Mouse (Mus musculus): ENCODE results near the gene S100pbp. TPM values are rescaled to one million over a fixed set of nuclear protein-coding genes. Genes with fewer than 3 reads are reported as not detected.

The S100pbp gene
- polyA plus RNA-seq, 1 experiment from 2014 or later, result 10.8 TPM

- Histone ChIP-seq H3K4me1 (replicated peaks) (peaks cover 46% of the 10 kb centered on the region), H3K9me3 (replicated peaks) (no peaks in the 10 kb centered on the region), H3K36me3 (no peaks in the 10 kb centered on the region; the same call in 1 of the 2 replicates), H3K9ac (peak within 1 kb of the TSS; percentile 63), H3K4me3 (peak within 1 kb of the TSS; percentile 57), H3K4me2 (peak within 1 kb of the TSS; percentile 82), H3K27me3 (peaks cover 36% of the 10 kb centered on the region), H3K27ac (peak within 1 kb of the TSS; percentile 35; the same call in 1 of the 2 replicates)
- ATAC-seq (replicated peaks; ENCODE audit: insufficient number of reproducible peaks, insufficient read depth, low FRiP score, low read depth), result peak; percentile 31
- WGBS, result 1% methylated on average over 25 of the region's 80 CpGs
Measured at GRCm38 (mm10) chr4:129136579-129137391, 52.7 kb downstream of the S100pbp start, which contains the start of gene Fndc5. TSS of gene Fndc5 (plus strand) at chr4:129136999.

GRCm38 (mm10) chr4:129136189-129136578 is 53.3 kb downstream of the S100pbp start:
- no peak overlapping the region for H3K27ac ChIP-seq
- H3K9ac ChIP-seq, result peak overlapping the region; percentile 63
- peaks cover 36% of the 10 kb centered on the region for H3K27me3 ChIP-seq
- ATAC-seq (replicated peaks; ENCODE audit: insufficient number of reproducible peaks, insufficient read depth, low FRiP score, low read depth), result no peak
- no peaks in the 10 kb centered on the region for H3K9me3 ChIP-seq (replicated peaks)
- peaks cover 40% of the 10 kb centered on the region for H3K4me1 ChIP-seq (replicated peaks)
- H3K4me2 ChIP-seq, result peak overlapping the region; percentile 82
- H3K4me3 ChIP-seq, result peak overlapping the region; percentile 57
- 26% methylated on average over 9 of the region's 9 CpGs for WGBS
- H3K36me3 ChIP-seq, result no peaks in the 10 kb centered on the region; the same call in 1 of the 2 replicates

GRCm38 (mm10) chr4:129135637-129136036 is 53.9 kb downstream of the S100pbp start:
- peaks cover 39% of the 10 kb centered on the region for H3K27me3 ChIP-seq
- 53% methylated on average over 2 of the region's 2 CpGs for WGBS
- H3K36me3 ChIP-seq, result no peaks in the 10 kb centered on the region; the same call in 1 of the 2 replicates

GRCm38 (mm10) chr4:129134799-129135585 is 54.5 kb downstream of the S100pbp start:
- WGBS, result 10% methylated on average over 15 of the region's 15 CpGs
- H3K4me3 ChIP-seq, result peak overlapping the region; percentile 15; the same call in 1 of the 2 replicates
- ATAC-seq (replicated peaks; ENCODE audit: insufficient number of reproducible peaks, insufficient read depth, low FRiP score, low read depth), result no peak

More at GRCm38 (mm10) chr4:129135637-129136036, 53.9 kb downstream of the S100pbp start:
- ATAC-seq (replicated peaks; ENCODE audit: insufficient number of reproducible peaks, insufficient read depth, low FRiP score, low read depth), result no peak
- Histone ChIP-seq H3K4me1 (replicated peaks) (peaks cover 40% of the 10 kb centered on the region), H3K9me3 (replicated peaks) (no peaks in the 10 kb centered on the region), H3K9ac (no peak overlapping the region), H3K27ac (no peak overlapping the region), H3K4me2 (no peak overlapping the region), H3K4me3 (no peak overlapping the region)

GRCm38 (mm10) chr4:129130755-129131303 is 58.7 kb downstream of the S100pbp start:
- H3K4me2 ChIP-seq, result peak overlapping the region; percentile 50
- 4% methylated on average over 17 of the region's 17 CpGs for WGBS
- H3K27ac ChIP-seq, result no peak overlapping the region
- H3K27me3 ChIP-seq, result peaks cover 30% of the 10 kb centered on the region
- H3K9ac ChIP-seq, result no peak overlapping the region
- no peaks in the 10 kb centered on the region for H3K9me3 ChIP-seq (replicated peaks)
- peak overlapping the region; percentile 19 for H3K4me3 ChIP-seq
- ATAC-seq (replicated peaks; ENCODE audit: insufficient number of reproducible peaks, insufficient read depth, low FRiP score, low read depth), result 0 out of 2 replicates have a peak, but pooled peaks have one; percentile 14
- peaks cover 30% of the 10 kb centered on the region for H3K4me1 ChIP-seq (replicated peaks)
- H3K36me3 ChIP-seq, result no peaks in the 10 kb centered on the region

More at GRCm38 (mm10) chr4:129134799-129135585, 54.5 kb downstream of the S100pbp start:
- H3K4me2 ChIP-seq, result peak overlapping the region; percentile 51
- peak overlapping the region; percentile 9; the same call in 1 of the 2 replicates for H3K9ac ChIP-seq
- no peaks in the 10 kb centered on the region for H3K9me3 ChIP-seq (replicated peaks)
- H3K27ac ChIP-seq, result no peak overlapping the region
- H3K27me3 ChIP-seq, result peaks cover 44% of the 10 kb centered on the region
- H3K4me1 ChIP-seq (replicated peaks), result peaks cover 44% of the 10 kb centered on the region
- no peaks in the 10 kb centered on the region for H3K36me3 ChIP-seq

- ATAC-seq (replicated peaks; ENCODE audit: insufficient number of reproducible peaks, insufficient read depth, low FRiP score, low read depth), result 0 out of 2 replicates have a peak, but pooled peaks have one; percentile 20
- H3K27me3 ChIP-seq, result peaks cover 30% of the 10 kb centered on the region
- peak overlapping the region; percentile 19; the same call in 1 of the 2 replicates for H3K4me3 ChIP-seq
Measured at GRCm38 (mm10) chr4:129130149-129130548, 59.4 kb downstream of the S100pbp start.

GRCm38 (mm10) chr4:129129387-129129786 is 60.1 kb downstream of the S100pbp start:
- no peaks in the 10 kb centered on the region for H3K9me3 ChIP-seq (replicated peaks)
- ATAC-seq (replicated peaks; ENCODE audit: insufficient number of reproducible peaks, insufficient read depth, low FRiP score, low read depth), result no peak
- H3K9ac ChIP-seq, result no peak overlapping the region
- no peak overlapping the region for H3K4me3 ChIP-seq
- 40% methylated on average over 9 of the region's 9 CpGs for WGBS
- peaks cover 35% of the 10 kb centered on the region for H3K27me3 ChIP-seq
- no peak overlapping the region for H3K4me2 ChIP-seq
- peaks cover 35% of the 10 kb centered on the region for H3K4me1 ChIP-seq (replicated peaks)
- no peak overlapping the region for H3K27ac ChIP-seq
- H3K36me3 ChIP-seq, result no peaks in the 10 kb centered on the region

More at GRCm38 (mm10) chr4:129130149-129130548, 59.4 kb downstream of the S100pbp start:
- Histone ChIP-seq H3K27ac (no peak overlapping the region), H3K4me2 (peak overlapping the region; percentile 50), H3K9me3 (replicated peaks) (no peaks in the 10 kb centered on the region), H3K36me3 (no peaks in the 10 kb centered on the region), H3K9ac (no peak overlapping the region), H3K4me1 (replicated peaks) (peaks cover 35% of the 10 kb centered on the region)
- WGBS, result 2% methylated on average over 8 of the region's 8 CpGs

- Histone ChIP-seq H3K4me2 (no peak overlapping the region), H3K9me3 (replicated peaks) (no peaks in the 10 kb centered on the region), H3K4me1 (replicated peaks) (peaks cover 35% of the 10 kb centered on the region), H3K27me3 (peaks cover 41% of the 10 kb centered on the region), H3K4me3 (no peak overlapping the region), H3K27ac (no peak overlapping the region), H3K36me3 (no peaks in the 10 kb centered on the region), H3K9ac (no peak overlapping the region)
- WGBS, result 44% methylated on average over 13 of the region's 13 CpGs
- ATAC-seq (replicated peaks; ENCODE audit: insufficient number of reproducible peaks, insufficient read depth, low FRiP score, low read depth), result no peak
Measured at GRCm38 (mm10) chr4:129128582-129129338, 60.8 kb downstream of the S100pbp start.

- peak overlapping the region; percentile 49 for H3K4me2 ChIP-seq
- no peaks in the 10 kb centered on the region for H3K9me3 ChIP-seq (replicated peaks)
- no peak overlapping the region for H3K27ac ChIP-seq
- ATAC-seq (replicated peaks; ENCODE audit: insufficient number of reproducible peaks, insufficient read depth, low FRiP score, low read depth), result no peak
- WGBS, result 10% methylated on average over 19 of the region's 19 CpGs
- peaks cover 42% of the 10 kb centered on the region for H3K4me1 ChIP-seq (replicated peaks)
- no peaks in the 10 kb centered on the region for H3K36me3 ChIP-seq
- H3K27me3 ChIP-seq, result peaks cover 64% of the 10 kb centered on the region
- H3K9ac ChIP-seq, result no peak overlapping the region
- H3K4me3 ChIP-seq, result peak overlapping the region; percentile 23
Measured at GRCm38 (mm10) chr4:129125736-129126451, 63.6 kb downstream of the S100pbp start.

- WGBS, result 3% methylated on average over 13 of the region's 13 CpGs
- H3K4me3 ChIP-seq, result no peak overlapping the region
- ATAC-seq (replicated peaks; ENCODE audit: insufficient number of reproducible peaks, insufficient read depth, low FRiP score, low read depth), result no peak
Measured at GRCm38 (mm10) chr4:129124652-129125146, 64.8 kb downstream of the S100pbp start.

More at GRCm38 (mm10) chr4:129124652-129125146, 64.8 kb downstream of the S100pbp start:
- Histone ChIP-seq H3K27me3 (peaks cover 68% of the 10 kb centered on the region), H3K9me3 (replicated peaks) (no peaks in the 10 kb centered on the region), H3K9ac (no peak overlapping the region), H3K36me3 (no peaks in the 10 kb centered on the region), H3K4me2 (peak overlapping the region; percentile 49), H3K27ac (no peak overlapping the region), H3K4me1 (replicated peaks) (peaks cover 36% of the 10 kb centered on the region)

Data from heart, embryonic 15.5 days (tissue).